ENCODE assay signal across 8 mouse cellular contexts in genomic region chr9:37460043-37460960, GRCm38 (mm10). TPM values are rescaled to one million over a fixed set of nuclear protein-coding genes. Genes with fewer than 3 reads are reported as not detected.
DNase-seq lines count a peak whose midpoint lies in the region; ATAC-seq and TF ChIP-seq lines count a peak whose summit lies in the region.

No protein-coding gene starts in this region.

- no peak overlapping the region for H3K9ac ChIP-seq in heart, postnatal 0 days (replicated peaks; ENCODE audit: low read depth, low read length)

- H3K4me1 ChIP-seq in E14TG2a.4 (replicated peaks; ENCODE audit: low read depth, low read length), result peaks cover 35% of the 10 kb centered on the region
- H3K4me1 ChIP-seq in heart, postnatal 0 days (ENCODE audit: control insufficient read depth, insufficient read depth), result peaks cover 11% of the 10 kb centered on the region; the same call in 1 of the 2 replicates

- intact Hi-C loops in gastrocnemius, postnatal 36 days (cut with DNase I), result no loop called here

- H3K36me3 ChIP-seq in E14TG2a.4 (ENCODE audit: insufficient read depth, low read length), result no peaks in the 10 kb centered on the region
- H3K36me3 ChIP-seq in heart, postnatal 0 days (replicated peaks; ENCODE audit: control insufficient read depth, insufficient read depth, low read length), result no peaks in the 10 kb centered on the region

- H3K27ac ChIP-seq in heart, postnatal 0 days (ENCODE audit: low read depth), result no peak overlapping the region
- H3K27ac ChIP-seq in layer of hippocampus, adult 2 months, result peak overlapping the region; percentile 96

- peak overlapping the region; percentile 85 for H3K4me2 ChIP-seq in heart, postnatal 0 days (ENCODE audit: low read depth, low read length)

- peak overlapping the region; percentile 81 for H3K4me3 ChIP-seq in E14TG2a.4 (replicated peaks; ENCODE audit: low read length)
- peak overlapping the region; percentile 55 for H3K4me3 ChIP-seq in heart, postnatal 0 days (ENCODE audit: low read depth, low read length)
- H3K4me3 ChIP-seq in layer of hippocampus, adult 2 months, result peak overlapping the region; percentile 70

- under 1% methylated on average over 80 of the region's 81 CpGs for WGBS in heart, postnatal 0 days

- in situ Hi-C loops in Patski (cut with MboI; ENCODE audit: low pct_unique_long_range_greater_than_20kb), result loop anchor here (5.0 to 10.0 kb wide), 2 partner anchors 67 to 154 kb away; partner anchors contain the start of genes Esam and Spa17

- CTCF ChIA-PET in Patski (lab: Charles Lee), result interaction anchor here (1.1 to 1.4 kb wide), 2 partner anchors 85 to 87 kb away, joined by 4 to 6 read pairs; no protein-coding TSS in a partner anchor

- no peak for DNase-seq in Patski (ENCODE audit: low read depth, low spot score)
- peak; percentile 76 for DNase-seq in embryo, embryonic 11 days
- no peak for DNase-seq in heart, postnatal 0 days (ENCODE audit: low spot score)
- peak in 1 of 2 experiments; percentile 39 for DNase-seq in layer of hippocampus, adult 2 months (ENCODE audit: low spot score in 2 of 2)
- peak; percentile 37 for DNase-seq in lung, postnatal 10 days
- DNase-seq in right cerebral cortex, postnatal 36 days (ENCODE audit: low spot score in 2 of 2), result peak; percentile 52 to 55
- DNase-seq in gastrocnemius, postnatal 36 days, result no peak

- TF ChIP-seq CTCF in E14TG2a.4 (conservative IDR thresholded peaks at IDR 0.05; ENCODE audit: low read length) (no peak), Patski (IDR thresholded peaks at IDR 0.05) (no peak)
- TF ChIP-seq CTCF in heart, postnatal 0 days (IDR thresholded peaks at IDR 0.05; ENCODE audit: low read depth), result no peak
- TF ChIP-seq CTCF in layer of hippocampus, adult 2 months (conservative IDR thresholded peaks at IDR 0.05), result no peak

- no peak for TF ChIP-seq EP300 in heart, postnatal 0 days (IDR thresholded peaks at IDR 0.05; ENCODE audit: low read depth)

- peak; percentile 29 for ATAC-seq in Patski
- ATAC-seq in heart, postnatal 0 days (ENCODE audit: insufficient read depth, low read depth), result peak; percentile 27

- POLR2A ChIA-PET in Patski (lab: Charles Lee), result no interaction called here

- H3K9me3 ChIP-seq in E14TG2a.4 (ENCODE audit: low read length), result no peaks in the 10 kb centered on the region
- no peaks in the 10 kb centered on the region for H3K9me3 ChIP-seq in heart, postnatal 0 days (replicated peaks; ENCODE audit: control insufficient read depth, low read length)

- H3K27me3 ChIP-seq in E14TG2a.4 (ENCODE audit: insufficient read depth, low read length) (peaks cover 71% of the 10 kb centered on the region), Patski (peaks cover 3% of the 10 kb centered on the region)
- peaks cover 77% of the 10 kb centered on the region for H3K27me3 ChIP-seq in heart, postnatal 0 days (ENCODE audit: control insufficient read depth, insufficient read depth, low read length)

RNA-seq across cellular contexts. Expression of gene Robo3, which starts 27.3 kb away (rescaled TPM):
- 0.28 TPM for polyA plus RNA-seq in Patski (2021)
- not detected in 2 replicates for total RNA-seq in heart, postnatal 0 days (2014; rRNA removed; ENCODE audit: low replicate concordance)
- polyA plus RNA-seq in heart, postnatal 0 days (2015; fragmentation: Nextera tagmentation; extraction: Ambion mirVana), result 0.12 and 0.18 TPM in 2 replicates
- total RNA-seq in layer of hippocampus, adult 2 months (2021), result 10 to 100 TPM; 14.8 to 19.0 TPM
- not detected for total RNA-seq in gastrocnemius, postnatal 36 days (2021)

RNA-seq across cellular contexts. Expression of gene Msantd2, which starts 28.8 kb away (rescaled TPM):
- 33.1 TPM for polyA plus RNA-seq in Patski (2021)
- 3.8 and 5.3 TPM in 2 replicates for total RNA-seq in heart, postnatal 0 days (2014; rRNA removed; ENCODE audit: low replicate concordance)
- 5.8 and 6.4 TPM in 2 replicates for polyA plus RNA-seq in heart, postnatal 0 days (2015; fragmentation: Nextera tagmentation; extraction: Ambion mirVana)
- 10 to 100 TPM; 20.5 to 25.6 TPM for total RNA-seq in layer of hippocampus, adult 2 months (2021)
- total RNA-seq in gastrocnemius, postnatal 36 days (2021), result 1 to 10 TPM; 3.0 to 3.3 TPM

RNA-seq across cellular contexts. Expression of gene Robo4, which starts 58.6 kb away (rescaled TPM):
- not detected for polyA plus RNA-seq in Patski (2021)
- total RNA-seq in heart, postnatal 0 days (2014; rRNA removed; ENCODE audit: low replicate concordance), result 29.5 and 44.2 TPM in 2 replicates
- 10.2 and 12.4 TPM in 2 replicates for polyA plus RNA-seq in heart, postnatal 0 days (2015; fragmentation: Nextera tagmentation; extraction: Ambion mirVana)
- 1 to 10 TPM; 4.9 to 5.8 TPM for total RNA-seq in layer of hippocampus, adult 2 months (2021)
- 1 to 10 TPM; 8.2 to 8.6 TPM for total RNA-seq in gastrocnemius, postnatal 36 days (2021)

Comparison
In these comparisons a context has a peak if more than half of its experiments do, and no peak if none do; other contexts are left out.
1. DNase-seq: peak in embryo, embryonic 11 days (single experiment), lung, postnatal 10 days (single experiment) and right cerebral cortex, postnatal 36 days (2 of 2); none in Patski (single experiment), heart, postnatal 0 days (single experiment) and gastrocnemius, postnatal 36 days (0 of 2).
2. RNA of gene Robo3, which starts 27.3 kb away (total RNA-seq): 14.8 to 19.0 TPM in layer of hippocampus, adult 2 months; not detected in heart, postnatal 0 days and not detected in gastrocnemius, postnatal 36 days; every median in the first group is over 10 times any median in the second.
3. Peak in every context shown above with its lines, with median percentiles within 50 percentile points of each other: H3K4me3 ChIP-seq.